Mouse (Mus musculus) bone marrow, adult 2 months (tissue): ENCODE measurements around the gene Pop4.
"Not testable (repeated sequence)": the region's sequence is repeated elsewhere in the genome, so short reads cannot be mapped to it uniquely, and the experiment has no call there.

Source experiments
- CTCF ChIP-seq: fragments of 200-500 bp; IDR thresholded peaks from 2 replicates; pipeline ENCODE4 v1.5.1; 2011; ENCODE audit warnings: low read length, control low read depth; ENCODE audit not compliant: control insufficient read depth, insufficient read depth
- POLR2A ChIP-seq: fragments of 200-500 bp; IDR thresholded peaks from 2 replicates; pipeline ENCODE4 v1.6.1; 2011; ENCODE audit warnings: low read depth, mild to moderate bottlenecking, control low read depth, low read length, borderline replicate concordance; ENCODE audit not compliant: control insufficient read depth

- TF ChIP-seq CTCF, POLR2A: not testable (repeated sequence)
These were observed 11.0 kb upstream of the Pop4 start for GRCm38 (mm10) chr7:38282192-38282591.
